ENCODE assay signal across 28 mouse cellular contexts in the genomic region with DNA sequence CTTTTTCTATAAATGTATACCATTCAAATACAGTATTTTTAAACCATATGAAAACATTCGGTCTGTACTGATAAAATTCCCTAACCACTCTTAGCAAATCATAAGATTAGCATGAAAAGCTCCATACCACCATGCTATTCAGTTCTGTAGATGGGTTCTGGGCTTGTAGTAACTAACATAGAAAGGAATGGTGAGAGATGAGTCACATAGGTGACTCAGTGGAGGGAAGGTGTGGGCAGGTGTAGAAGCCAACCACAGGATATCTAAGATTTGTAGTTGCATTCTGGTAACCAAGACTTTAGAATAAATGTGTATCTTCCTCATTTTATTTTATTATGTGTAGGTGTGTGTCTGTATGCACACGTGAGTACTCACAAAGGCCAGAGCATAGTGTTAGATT.
"Had no signal": no experiment of that assay in that cellular context is flagged by ENCODE, and none has a peak within 500 bp of the region (broad histone marks: within the 10 kb centered on the region; RNA-seq: fewer than 3 reads in every experiment).

No protein-coding gene starts in this region.

- DNase-seq: heart, postnatal 10 days; heart, postnatal 36 days; heart, postnatal 4 days; kidney, adult 11 months; kidney, adult 18-20 months; kidney, adult 2 months; kidney, adult 8-10 months; kidney, adult 9 months; kidney, postnatal 10 days; kidney, postnatal 14 days; kidney, postnatal 25 days; kidney, postnatal 36 days; kidney, postnatal 4 days; layer of hippocampus, adult 9-11 months; layer of hippocampus, postnatal 36 days had no signal

- ATAC-seq: hindbrain, embryonic 16.5 days; hindbrain, postnatal 0 days; inflammation-experienced regulatory T-cells, adult 6 months; intestine, embryonic 15.5 days; intestine, embryonic 16.5 days; intestine, postnatal 0 days had no signal

- H3K27me3 ChIP-seq: heart, embryonic 12.5 days; heart, embryonic 13.5 days; heart, embryonic 15.5 days; hindbrain, embryonic 12.5 days; hindbrain, embryonic 13.5 days; hindbrain, embryonic 15.5 days; intestine, embryonic 15.5 days; kidney, embryonic 15.5 days had no signal
